Mouse (Mus musculus) stomach, embryonic 16.5 days (tissue): ENCODE measurements around the gene Gon7. TPM values are rescaled to one million over a fixed set of nuclear protein-coding genes. Genes with fewer than 3 reads are reported as not detected.

Source experiments
- ATAC-seq: fragments of 200-750 bp; cut with Nextera tagmentation; 2 replicates; pipeline ENCODE4 v1.8.0; 2017; ENCODE audit warnings: moderate number of reproducible peaks, moderate TSS enrichment; ENCODE audit not compliant: insufficient read depth, low FRiP score
- H3K27ac ChIP-seq: fragments of 300-500 bp; sonication (generic); 2 replicates; pipeline ENCODE4 v1.5.1; 2014; ENCODE audit warnings: low read length
- H3K27me3 ChIP-seq: fragments of 300-500 bp; sonication (generic); 2 replicates; pipeline ENCODE4 v1.6.1; 2014; ENCODE audit warnings: low read length, control low read depth, mixed read lengths; ENCODE audit not compliant: control insufficient read depth, insufficient read depth
- H3K36me3 ChIP-seq: fragments of 300-500 bp; sonication (generic); 2 replicates; pipeline ENCODE4 v1.6.1; 2014; ENCODE audit warnings: low read length; ENCODE audit not compliant: control insufficient read depth, insufficient read depth
- H3K4me1 ChIP-seq: fragments of 300-500 bp; sonication (generic); 2 replicates; pipeline ENCODE4 v1.6.1; 2014; ENCODE audit warnings: low read length, control low read depth, mixed read lengths; ENCODE audit not compliant: control insufficient read depth, insufficient read depth
- H3K4me2 ChIP-seq: fragments of 300-500 bp; sonication (generic); 2 replicates; pipeline ENCODE4 v1.6.1; 2014; ENCODE audit warnings: low read depth, low read length, mixed read lengths
- H3K4me3 ChIP-seq: fragments of 300-500 bp; sonication (generic); replicated peaks from 2 replicates; pipeline ENCODE4 v1.5.1; 2014; ENCODE audit warnings: mild to moderate bottlenecking, low read length
- H3K9ac ChIP-seq: fragments of 300-500 bp; sonication (generic); 2 replicates; pipeline ENCODE4 v1.6.1; 2014; ENCODE audit warnings: low read length
- H3K9me3 ChIP-seq: fragments of 300-500 bp; sonication (generic); replicated peaks from 2 replicates; pipeline ENCODE4 v1.6.1; 2016; ENCODE audit warnings: low read length, control low read depth; ENCODE audit not compliant: control insufficient read depth
- WGBS: fragments of 180-500 bp; shearing (Covaris S2); extraction: QIAGEN DNeasy Blood & Tissue Kit; methylation state at CpG from one replicate; pipeline ENCODE4 v1.1.7; 2014; 5-methylcytosine and 5-hydroxymethylcytosine counted together
- polyA plus RNA-seq: library from polyadenylated mRNA; unstranded; fragments of >200 nt; fragmentation: Nextera tagmentation; extraction: Ambion mirVana; gene quantifications from 2 replicates; pipeline ENCODE4 v1.2.1, GENCODE M21; 2015

Gon7 gene
- polyA plus RNA-seq, 1 experiment from 2014 or later: 22.3 TPM

GRCm38 (mm10) chr12:102730798-102731619 is 26.6 kb downstream of the Gon7 start:
- 24% methylated on average over 16 of the region's 16 CpGs for WGBS
- H3K27me3 ChIP-seq: no peaks in the 10 kb centered on the region
- peak overlapping the region; percentile 95 for H3K27ac ChIP-seq
- H3K4me3 ChIP-seq: peak overlapping the region; percentile 8; the same call in 1 of the 2 replicates
- peak; percentile 19; the same call in 1 of the 2 replicates for ATAC-seq
- no peak overlapping the region for H3K9ac ChIP-seq
- no peaks in the 10 kb centered on the region for H3K9me3 ChIP-seq
- no peaks in the 10 kb centered on the region for H3K36me3 ChIP-seq
- peaks cover 8% of the 10 kb centered on the region for H3K4me1 ChIP-seq
- peak overlapping the region; percentile 48 for H3K4me2 ChIP-seq

GRCm38 (mm10) chr12:102729855-102730797 is 27.5 kb downstream of the Gon7 start:
- Histone ChIP-seq H3K4me3 (peak overlapping the region; percentile 8), H3K4me2 (peak overlapping the region; percentile 48), H3K9ac (no peak overlapping the region), H3K27me3 (no peaks in the 10 kb centered on the region), H3K36me3 (no peaks in the 10 kb centered on the region), H3K9me3 (no peaks in the 10 kb centered on the region), H3K4me1 (peaks cover 11% of the 10 kb centered on the region), H3K27ac (peak overlapping the region; percentile 95)
- ATAC-seq: peak; percentile 94
- WGBS: 31% methylated on average over 26 of the region's 26 CpGs

- no peaks in the 10 kb centered on the region for H3K36me3 ChIP-seq
- H3K9me3 ChIP-seq: no peaks in the 10 kb centered on the region
- WGBS: 54% methylated on average over 7 of the region's 7 CpGs
- no peak overlapping the region for H3K4me3 ChIP-seq
- no peaks in the 10 kb centered on the region for H3K27me3 ChIP-seq
- H3K4me1 ChIP-seq: peaks cover 9% of the 10 kb centered on the region
- H3K27ac ChIP-seq: no peak overlapping the region
- no peak overlapping the region for H3K9ac ChIP-seq
- ATAC-seq: no peak
- H3K4me2 ChIP-seq: no peak overlapping the region
Measured at GRCm38 (mm10) chr12:102725761-102726175, 31.8 kb downstream of the Gon7 start.

GRCm38 (mm10) chr12:102725146-102725545 is 32.5 kb downstream of the Gon7 start:
- Histone ChIP-seq H3K9ac (no peak overlapping the region), H3K4me1 (peaks cover 3% of the 10 kb centered on the region; the same call in 1 of the 2 replicates), H3K4me2 (no peak overlapping the region), H3K9me3 (no peaks in the 10 kb centered on the region), H3K27me3 (no peaks in the 10 kb centered on the region), H3K4me3 (no peak overlapping the region), H3K27ac (no peak overlapping the region), H3K36me3 (no peaks in the 10 kb centered on the region)
- no peak for ATAC-seq
- 92% methylated on average over 6 of the region's 6 CpGs for WGBS

- WGBS: 64% methylated on average over 6 of the region's 6 CpGs
- H3K36me3 ChIP-seq: no peaks in the 10 kb centered on the region
- H3K4me2 ChIP-seq: no peak overlapping the region
- H3K4me1 ChIP-seq: peaks cover 3% of the 10 kb centered on the region; the same call in 1 of the 2 replicates
- no peaks in the 10 kb centered on the region for H3K27me3 ChIP-seq
- no peak overlapping the region for H3K27ac ChIP-seq
- H3K9ac ChIP-seq: no peak overlapping the region
- no peak overlapping the region for H3K4me3 ChIP-seq
- H3K9me3 ChIP-seq: no peaks in the 10 kb centered on the region
- ATAC-seq: no peak
Measured at GRCm38 (mm10) chr12:102723861-102724260, 33.7 kb downstream of the Gon7 start.

- Histone ChIP-seq H3K4me3 (no peak overlapping the region), H3K9ac (no peak overlapping the region), H3K36me3 (no peaks in the 10 kb centered on the region), H3K4me1 (peaks cover 3% of the 10 kb centered on the region; the same call in 1 of the 2 replicates), H3K9me3 (no peaks in the 10 kb centered on the region), H3K27ac (no peak overlapping the region), H3K4me2 (no peak overlapping the region), H3K27me3 (no peaks in the 10 kb centered on the region)
- no peak for ATAC-seq
- 58% methylated on average over 8 of the region's 8 CpGs for WGBS
Measured at GRCm38 (mm10) chr12:102722966-102723365, 34.6 kb downstream of the Gon7 start.

- 51% methylated on average over 11 of the region's 11 CpGs for WGBS
- Histone ChIP-seq H3K4me2 (no peak overlapping the region), H3K4me1 (peaks cover 3% of the 10 kb centered on the region; the same call in 1 of the 2 replicates), H3K27me3 (no peaks in the 10 kb centered on the region), H3K9me3 (no peaks in the 10 kb centered on the region), H3K4me3 (no peak overlapping the region), H3K36me3 (no peaks in the 10 kb centered on the region), H3K9ac (no peak overlapping the region), H3K27ac (no peak overlapping the region)
- no peak for ATAC-seq
Measured at GRCm38 (mm10) chr12:102722451-102722850, 35.2 kb downstream of the Gon7 start.

- ATAC-seq: peak; percentile 71
- no peaks in the 10 kb centered on the region for H3K27me3 ChIP-seq
- 20% methylated on average over 13 of the region's 13 CpGs for WGBS
- H3K4me3 ChIP-seq: no peak overlapping the region
- H3K4me1 ChIP-seq: no peaks in the 10 kb centered on the region
- H3K36me3 ChIP-seq: no peaks in the 10 kb centered on the region
- H3K4me2 ChIP-seq: peak overlapping the region; percentile 39
- no peaks in the 10 kb centered on the region for H3K9me3 ChIP-seq
- H3K9ac ChIP-seq: 0 out of 2 replicates have a peak overlapping the region, but pooled peaks have one; percentile 12
- H3K27ac ChIP-seq: no peak overlapping the region
Measured at GRCm38 (mm10) chr12:102719552-102720315, 37.9 kb downstream of the Gon7 start.
